Mouse (Mus musculus) MEL (cell line): ENCODE results near the gene Cabcoco1. TPM values are rescaled to one million over a fixed set of nuclear protein-coding genes. Genes with fewer than 3 reads are reported as not detected.

Experiments used
- DNase-seq: peaks from one replicate; pipeline ENCODE4 v3.0.0; 2011; ENCODE audit warnings: low read depth, low spot score
- H3K27ac ChIP-seq: 2 replicates; pipeline ENCODE4 v1.5.1; 2012; ENCODE audit warnings: low read depth, mild to moderate bottlenecking, control low read depth, low read length, moderate library complexity; ENCODE audit not compliant: control insufficient read depth
- H3K27me3 ChIP-seq, 2 experiments: fragments of 150-350 bp in 1 of 2; sonication (generic) in 1 of 2; 2 replicates each; pipeline ENCODE4 v1.6.1; 2012; ENCODE audit warnings: low read length in 2 of 2, mild to moderate bottlenecking in 2 of 2, improper control_type of control experiment in 1 of 2, moderate library complexity in 1 of 2; ENCODE audit not compliant: insufficient read depth in 2 of 2, control insufficient read depth in 1 of 2
- H3K36me3 ChIP-seq, 2 experiments: 2 replicates each; pipeline ENCODE4 v1.6.1; 2012 to 2014; ENCODE audit warnings: low read length in 2 of 2, improper control_type of control experiment in 1 of 2, inconsistent platforms in 1 of 2, mild to moderate bottlenecking in 1 of 2; ENCODE audit not compliant: insufficient read depth in 2 of 2, control insufficient read depth in 1 of 2
- H3K4me1 ChIP-seq, 2 experiments: fragments of 150-350 bp in 1 of 2; sonication (generic) in 1 of 2; 2 replicates each; pipeline ENCODE4 v1.6.1; 2012; ENCODE audit warnings: low read length in 2 of 2, improper control_type of control experiment in 1 of 2, mild to moderate bottlenecking in 1 of 2; ENCODE audit not compliant: insufficient read depth in 2 of 2, control insufficient read depth in 1 of 2
- H3K4me3 ChIP-seq, 2 experiments: fragments of 150-350 bp in 1 of 2; sonication (generic) in 1 of 2; 2 replicates each; pipeline ENCODE4 v1.5.1; 2012; ENCODE audit warnings: low read depth in 2 of 2, low read length in 2 of 2, mild to moderate bottlenecking in 2 of 2, moderate library complexity in 2 of 2, control low read depth in 1 of 2, improper control_type of control experiment in 1 of 2; ENCODE audit not compliant: control insufficient read depth in 1 of 2, insufficient read depth in 1 of 2
- H3K79me2 ChIP-seq: 2 replicates; pipeline ENCODE4 v1.6.1; 2012; ENCODE audit warnings: mild to moderate bottlenecking, low read length, moderate library complexity; ENCODE audit not compliant: control insufficient read depth, poor library complexity, insufficient read depth
- H3K9ac ChIP-seq: 2 replicates; pipeline ENCODE4 v1.6.1; 2012; ENCODE audit warnings: low read depth, mild to moderate bottlenecking, control low read depth, low read length, moderate library complexity; ENCODE audit not compliant: control insufficient read depth, poor library complexity, severe bottlenecking
- H3K9me3 ChIP-seq: fragments of 150-350 bp; sonication (generic); replicated peaks from 2 replicates; pipeline ENCODE4 v1.6.1; 2012; ENCODE audit warnings: mild to moderate bottlenecking, low read length, improper control_type of control experiment, moderate library complexity; ENCODE audit not compliant: insufficient read depth
- BHLHE40 ChIP-seq: IDR thresholded peaks from 2 replicates; pipeline ENCODE4 v1.6.1; 2012; ENCODE audit warnings: low read depth, mild to moderate bottlenecking, inconsistent platforms, low read length, improper control_type of control experiment, borderline replicate concordance
- CHD1 ChIP-seq: IDR thresholded peaks from 2 replicates; pipeline ENCODE4 v1.6.1; 2012; ENCODE audit warnings: low read depth, mild to moderate bottlenecking, inconsistent platforms, low read length, improper control_type of control experiment
- CTCF ChIP-seq, 3 experiments: IDR thresholded peaks in 2 of 3; conservative IDR thresholded peaks in 1 of 3; 2 replicates each; pipeline ENCODE4 v1.5.1; 2011 to 2012; ENCODE audit warnings: low read length in 3 of 3, low read depth in 2 of 3, mild to moderate bottlenecking in 2 of 3, improper control_type of control experiment in 1 of 3, inconsistent platforms in 1 of 3, mixed read lengths in 1 of 3, moderate library complexity in 1 of 3; ENCODE audit not compliant: control insufficient read depth in 1 of 3, insufficient read depth in 1 of 3, poor library complexity in 1 of 3, severe bottlenecking in 1 of 3
- E2F4 ChIP-seq: IDR thresholded peaks from 2 replicates; pipeline ENCODE4 v1.6.1; 2011; ENCODE audit warnings: low read depth, low read length, improper control_type of control experiment, borderline replicate concordance
- EP300 ChIP-seq, 2 experiments: IDR thresholded peaks; 2 replicates each; pipeline ENCODE4 v1.6.1; 2011; ENCODE audit warnings: improper control_type of control experiment in 2 of 2, low read length in 2 of 2, low read depth in 1 of 2, mild to moderate bottlenecking in 1 of 2
- JUND ChIP-seq: IDR thresholded peaks from 2 replicates; pipeline ENCODE4 v1.6.1; 2011; ENCODE audit warnings: low read depth, mild to moderate bottlenecking, improper control_type of control experiment, low read length
- MAFK ChIP-seq: IDR thresholded peaks from 2 replicates; pipeline ENCODE4 v1.6.1; 2011; ENCODE audit warnings: low read depth, mild to moderate bottlenecking, low read length, improper control_type of control experiment, borderline replicate concordance
- MAX ChIP-seq: IDR thresholded peaks from 2 replicates; pipeline ENCODE4 v1.6.1; 2011; ENCODE audit warnings: low read length, improper control_type of control experiment
- MAZ ChIP-seq: IDR thresholded peaks from 2 replicates; pipeline ENCODE4 v1.6.1; 2012; ENCODE audit warnings: low read depth, mild to moderate bottlenecking, inconsistent platforms, low read length, improper control_type of control experiment
- MYB ChIP-seq: IDR thresholded peaks from 2 replicates; pipeline ENCODE4 v1.6.1; 2011; ENCODE audit warnings: mild to moderate bottlenecking, low read depth, low read length, improper control_type of control experiment
- MYC ChIP-seq: IDR thresholded peaks from 2 replicates; pipeline ENCODE4 v1.6.1; 2011; ENCODE audit warnings: low read depth, mild to moderate bottlenecking, low read length, improper control_type of control experiment, moderate library complexity
- NELFE ChIP-seq: IDR thresholded peaks from 2 replicates; pipeline ENCODE4 v1.6.1; 2011; ENCODE audit warnings: low read depth, low read length, improper control_type of control experiment
- POLR2A ChIP-seq, 2 experiments: IDR thresholded peaks; 2 replicates each; pipeline ENCODE4 v1.6.1; 2011 to 2012; ENCODE audit warnings: low read length in 2 of 2, mild to moderate bottlenecking in 2 of 2, control low read depth in 1 of 2, improper control_type of control experiment in 1 of 2, low read depth in 1 of 2, moderate library complexity in 1 of 2; ENCODE audit not compliant: control insufficient read depth in 1 of 2, insufficient read depth in 1 of 2, poor library complexity in 1 of 2
- POLR2AphosphoS5 ChIP-seq: IDR thresholded peaks from 2 replicates; pipeline ENCODE4 v1.6.1; 2012; ENCODE audit warnings: low read depth, borderline replicate concordance, mild to moderate bottlenecking, inconsistent platforms, low read length, moderate library complexity, mixed read lengths
- RAD21 ChIP-seq: IDR thresholded peaks from 2 replicates; pipeline ENCODE4 v1.6.1; 2011; ENCODE audit warnings: mild to moderate bottlenecking, low read depth, low read length, improper control_type of control experiment
- RCOR1 ChIP-seq: IDR thresholded peaks from 2 replicates; pipeline ENCODE4 v1.6.1; 2012; ENCODE audit warnings: low read depth, mild to moderate bottlenecking, inconsistent platforms, low read length, improper control_type of control experiment
- SMC3 ChIP-seq: IDR thresholded peaks from 2 replicates; pipeline ENCODE4 v1.6.1; 2011; ENCODE audit warnings: low read depth, low read length, improper control_type of control experiment
- TAL1 ChIP-seq: IDR thresholded peaks from 2 replicates; pipeline ENCODE4 v1.6.1; 2012; ENCODE audit warnings: mild to moderate bottlenecking, inconsistent platforms, low read length, moderate library complexity, mixed read lengths
- TBP ChIP-seq: IDR thresholded peaks from 2 replicates; pipeline ENCODE4 v1.8.0; 2011; ENCODE audit warnings: low read depth, low read length, improper control_type of control experiment
- USF1 ChIP-seq: IDR thresholded peaks from 2 replicates; pipeline ENCODE4 v1.6.1; 2014; ENCODE audit warnings: low read depth, mild to moderate bottlenecking, inconsistent platforms, low read length, improper control_type of control experiment, moderate library complexity
- polyA plus RNA-seq, 2 experiments: library from polyadenylated mRNA; stranded (reverse) in 1 of 2; unstranded in 1 of 2; fragments of >175 nt in 1 of 2; fragments of >200 nt in 1 of 2; gene quantifications; 2 replicates each; pipeline versions ENCODE4 v1.2.1 to v1.2.4; 2012; ENCODE audit warnings: low replicate concordance in 2 of 2, low read depth in 1 of 2; ENCODE audit not compliant: insufficient read length in 2 of 2, insufficient read depth in 1 of 2, missing spikeins in 1 of 2
- total RNA-seq: library from RNA; depleted of rRNA; stranded (reverse); fragments of 300-350 nt; gene quantifications from 2 replicates; pipeline ENCODE4 v1.2.3, GENCODE M21; 2012

Gene Cabcoco1
- total and polyA plus RNA-seq, 3 experiments = not detected

GRCm38 (mm10) chr10:68444361-68445114 is 97.2 kb downstream of the Cabcoco1 start:
- TF ChIP-seq MAZ (no peak), POLR2A (IDR thresholded peaks at IDR 0.05; ENCODE audit: control insufficient read depth in 1 of 2, insufficient read depth in 1 of 2, low read depth in 1 of 2, low read length in 2 of 2, poor library complexity in 1 of 2) (no peak), E2F4 (no peak)
- H3K27me3 ChIP-seq = no peaks in the 10 kb centered on the region
- H3K9ac ChIP-seq = no peak overlapping the region
- H3K4me3 ChIP-seq = no peak overlapping the region
- no peak for DNase-seq
- no peaks in the 10 kb centered on the region for H3K36me3 ChIP-seq
- H3K9me3 ChIP-seq = no peaks in the 10 kb centered on the region
- H3K4me1 ChIP-seq = no peaks in the 10 kb centered on the region
- no peaks in the 10 kb centered on the region for H3K79me2 ChIP-seq
- H3K27ac ChIP-seq = no peak overlapping the region

DNA sequence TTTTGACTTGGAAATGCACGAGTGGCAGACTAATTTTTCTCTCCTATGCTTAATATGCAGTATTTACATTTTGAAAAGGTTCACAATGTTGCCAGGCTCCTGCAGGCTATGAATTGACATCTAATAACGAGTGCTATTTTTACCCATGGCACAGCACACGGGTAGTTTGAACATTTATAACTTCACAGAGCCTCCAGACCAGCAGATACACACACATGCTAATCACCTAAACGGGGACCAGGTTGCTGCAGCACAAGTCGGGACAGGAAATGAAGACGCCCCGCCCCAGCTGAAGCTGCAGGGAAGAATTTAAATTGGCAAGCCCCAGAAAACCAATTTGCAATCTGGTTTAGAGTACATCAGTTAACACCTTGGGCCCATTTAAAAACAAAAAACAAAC is 98.6 kb downstream of the Cabcoco1 start:
- DNase-seq = no peak
- Histone ChIP-seq H3K4me1 (no peaks in the 10 kb centered on the region), H3K4me3 (no peak overlapping the region), H3K27ac (no peak overlapping the region), H3K27me3 (no peaks in the 10 kb centered on the region)
- TF ChIP-seq CHD1 (no peak), BHLHE40 (no peak), NELFE (no peak), JUND (no peak), EP300 (IDR thresholded peaks at IDR 0.05; ENCODE audit: low read depth in 1 of 2, low read length in 2 of 2) (no peak), POLR2AphosphoS5 (no peak), USF1 (no peak), CTCF (IDR thresholded peaks at IDR 0.05 in 2 of 3, conservative IDR thresholded peaks at IDR 0.05 in 1 of 3; ENCODE audit: control insufficient read depth in 1 of 3, insufficient read depth in 1 of 3, low read depth in 2 of 3, low read length in 3 of 3, poor library complexity in 1 of 3, severe bottlenecking in 1 of 3) (no peak), TBP (no peak), RCOR1 (no peak), MYC (no peak), MAFK (no peak), MYB (no peak), RAD21 (no peak), TAL1 (no peak), MAX (no peak), SMC3 (no peak)
- TF ChIP-seq, all 39 proteins: peak for 0
- Histone ChIP-seq H3K9me3 (no peaks in the 10 kb centered on the region), H3K79me2 (no peaks in the 10 kb centered on the region), H3K36me3 (no peaks in the 10 kb centered on the region), H3K9ac (no peak overlapping the region)
